Mouse (Mus musculus) intestine, embryonic 15.5 days (tissue): ENCODE results near the gene Tmem230. TPM values are rescaled to one million over a fixed set of nuclear protein-coding genes. Genes with fewer than 3 reads are reported as not detected.
A peak's percentile ranks its signal among the peaks of the same experiment; 100 is the strongest.
"Not testable (repeated sequence)": the region's sequence is repeated elsewhere in the genome, so short reads cannot be mapped to it uniquely, and the experiment has no call there.

Experiments used
- ATAC-seq: fragments of 200-750 bp; cut with Nextera tagmentation; 2 replicates; pipeline ENCODE4 v1.8.0; 2017; ENCODE audit warnings: moderate TSS enrichment, moderate library complexity
- H3K27ac ChIP-seq: fragments of 300-500 bp; sonication (generic); 2 replicates; pipeline ENCODE4 v1.5.1; 2015; ENCODE audit warnings: mild to moderate bottlenecking, inconsistent platforms
- H3K27me3 ChIP-seq: fragments of 300-500 bp; sonication (generic); replicated peaks from 2 replicates; pipeline ENCODE4 v1.6.1; 2015; ENCODE audit warnings: inconsistent platforms
- H3K36me3 ChIP-seq: fragments of 300-500 bp; sonication (generic); 2 replicates; pipeline ENCODE4 v1.6.1; 2015; ENCODE audit warnings: inconsistent platforms
- H3K4me1 ChIP-seq: fragments of 300-500 bp; sonication (generic); replicated peaks from 2 replicates; pipeline ENCODE4 v1.6.1; 2015; ENCODE audit warnings: inconsistent platforms
- H3K4me2 ChIP-seq: fragments of 300-500 bp; sonication (generic); replicated peaks from 2 replicates; pipeline ENCODE4 v1.6.1; 2015; ENCODE audit warnings: mild to moderate bottlenecking, inconsistent platforms
- H3K4me3 ChIP-seq: fragments of 300-500 bp; sonication (generic); replicated peaks from 2 replicates; pipeline ENCODE4 v1.5.1; 2015; ENCODE audit warnings: inconsistent platforms
- H3K9ac ChIP-seq: fragments of 300-500 bp; sonication (generic); 2 replicates; pipeline ENCODE4 v1.6.1; 2015; ENCODE audit warnings: inconsistent platforms
- H3K9me3 ChIP-seq: fragments of 300-500 bp; sonication (generic); 2 replicates; pipeline ENCODE4 v1.6.1; 2016; ENCODE audit warnings: inconsistent platforms
- WGBS: fragments of 180-500 bp; shearing (Covaris S2); methylation state at CpG from one replicate; pipeline ENCODE4 v1.1.7; 2015; 5-methylcytosine and 5-hydroxymethylcytosine counted together
- polyA plus RNA-seq: library from polyadenylated mRNA; unstranded; fragments of >200 nt; fragmentation: Nextera tagmentation; extraction: Ambion mirVana; gene quantifications from 2 replicates; pipeline ENCODE4 v1.2.1, GENCODE M21; 2015

Tmem230 gene
- 42.5 and 43.3 TPM in 2 replicates for polyA plus RNA-seq

DNA sequence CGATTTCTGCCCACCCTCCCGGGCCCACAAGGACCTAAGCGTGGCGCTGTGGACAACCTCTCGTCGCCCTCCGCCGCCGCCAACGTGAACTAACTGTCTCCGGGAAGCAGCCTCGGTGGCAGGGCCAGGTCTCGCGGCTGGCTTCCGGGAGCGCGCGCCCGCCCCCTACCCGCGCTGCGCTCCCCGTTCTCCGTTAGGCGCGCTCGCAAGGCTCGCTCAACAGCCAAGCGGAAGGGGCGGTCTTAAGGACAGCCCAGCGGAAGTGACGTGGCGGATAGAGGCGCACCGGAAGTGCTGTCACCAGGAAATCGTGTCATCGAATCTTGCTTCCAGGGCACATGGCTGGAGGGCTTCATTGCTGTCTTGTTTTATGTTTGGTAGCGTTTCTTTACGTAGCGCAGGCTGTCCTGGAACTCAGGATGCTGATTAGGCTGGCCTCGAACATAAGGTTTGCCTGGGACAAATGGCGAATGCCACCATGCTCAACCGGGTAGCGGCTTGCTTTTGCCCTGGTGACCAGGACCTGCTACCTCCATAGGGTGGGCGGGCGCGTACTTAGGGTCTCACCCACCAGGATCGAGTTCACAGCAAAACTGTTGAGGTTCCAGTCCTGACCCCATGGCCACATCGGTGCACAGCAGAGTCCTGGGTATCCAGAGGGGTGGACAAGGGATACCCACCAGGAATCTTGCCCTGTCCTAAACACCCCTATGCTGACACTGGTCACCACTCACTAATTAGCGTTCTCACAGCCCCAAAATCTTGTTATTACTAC lies at the start of gene Tmem230:
Gene Tmem230, minus strand, starts transcription at position 269 of the 775 bp plus-strand sequence.
- H3K9ac ChIP-seq = peak within 1 kb of the TSS; percentile 66
- H3K4me1 ChIP-seq = peaks cover 9% of the 10 kb centered on the region
- WGBS = 6% methylated on average over 50 of the region's 50 CpGs
- no peaks in the 10 kb centered on the region for H3K27me3 ChIP-seq
- H3K27ac ChIP-seq = peak within 1 kb of the TSS; percentile 77
- peak within 1 kb of the TSS; percentile 56 for H3K4me3 ChIP-seq
- H3K36me3 ChIP-seq = 0 out of 2 replicates have a peak, but pooled peaks cover 3% of the 10 kb centered on the region
- H3K9me3 ChIP-seq = no peaks in the 10 kb centered on the region
- peak within 1 kb of the TSS; percentile 68 for H3K4me2 ChIP-seq
- peak; percentile 95 for ATAC-seq

DNA sequence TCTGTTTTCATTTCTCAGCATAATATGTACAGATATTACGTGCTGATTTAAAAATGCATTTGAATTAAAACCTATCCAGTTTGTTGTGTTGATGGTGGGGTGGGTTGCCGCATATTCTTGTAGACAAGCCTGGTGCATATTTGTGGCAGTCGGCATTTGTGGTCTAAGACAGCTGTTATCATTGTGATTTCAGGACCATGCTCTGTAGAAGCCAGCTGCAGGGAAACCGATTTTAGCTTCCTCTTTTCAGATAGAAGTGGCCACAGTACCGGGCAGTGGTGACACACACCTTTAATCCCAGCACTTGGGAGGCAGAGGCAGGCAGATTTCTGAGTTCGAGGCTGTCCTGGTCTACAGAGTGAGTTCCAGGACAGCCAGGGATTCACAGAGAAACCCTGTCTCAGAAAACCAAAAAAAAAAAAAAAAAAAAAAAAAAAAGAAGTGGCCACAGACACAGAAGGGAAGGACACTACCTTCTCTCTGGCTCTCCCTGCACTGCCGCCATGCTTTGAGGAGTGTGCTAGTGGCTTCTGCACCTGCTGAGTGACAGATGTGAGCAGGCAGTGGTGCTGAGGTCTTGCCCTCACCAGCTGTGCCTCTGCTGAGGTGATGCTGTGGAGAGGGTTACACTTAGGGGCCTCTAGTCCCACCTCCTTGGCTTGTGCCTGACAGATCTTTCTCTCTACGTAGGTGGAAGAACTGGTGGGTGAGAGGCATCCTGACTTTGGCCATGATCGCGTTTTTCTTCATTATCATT lies 46.3 kb upstream of the Tmem230 start:
- H3K9ac ChIP-seq = no peak overlapping the region
- 0 out of 2 replicates have a peak, but pooled peaks cover 2% of the 10 kb centered on the region for H3K4me1 ChIP-seq
- H3K36me3 ChIP-seq = peaks cover 12% of the 10 kb centered on the region
- H3K4me2 ChIP-seq = no peak overlapping the region
- no peaks in the 10 kb centered on the region for H3K9me3 ChIP-seq
- no peaks in the 10 kb centered on the region for H3K27me3 ChIP-seq
- no peak overlapping the region for H3K27ac ChIP-seq
- 89% methylated on average over 10 of the region's 10 CpGs for WGBS
- H3K4me3 ChIP-seq = no peak overlapping the region
- ATAC-seq = no peak

DNA sequence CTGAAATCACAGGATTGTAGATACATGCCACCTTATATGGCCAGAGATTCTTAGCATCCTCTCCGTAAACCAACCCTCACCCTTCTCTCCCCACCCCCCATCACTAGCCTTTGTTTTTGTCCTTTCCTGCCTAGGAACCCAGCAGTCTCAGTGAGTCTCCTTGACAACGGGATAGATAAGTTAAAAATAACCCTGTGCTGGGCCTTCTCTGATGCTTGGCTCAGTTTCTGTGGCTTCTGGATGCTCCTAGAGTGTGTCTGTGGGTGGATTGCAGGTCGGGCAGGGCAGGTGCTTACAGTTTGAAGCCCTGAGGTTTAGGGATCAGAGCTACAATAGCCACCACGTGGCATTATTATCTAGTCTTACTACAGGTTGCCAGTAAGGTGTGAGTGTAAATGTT lies 44.5 kb upstream of the Tmem230 start:
- Histone ChIP-seq H3K4me3 (no peak overlapping the region), H3K9ac (no peak overlapping the region), H3K4me2 (no peak overlapping the region), H3K9me3 (no peaks in the 10 kb centered on the region), H3K27ac (no peak overlapping the region), H3K4me1 (0 out of 2 replicates have a peak, but pooled peaks cover 2% of the 10 kb centered on the region), H3K36me3 (peaks cover 5% of the 10 kb centered on the region), H3K27me3 (no peaks in the 10 kb centered on the region)
- 45% methylated on average over 4 of the region's 4 CpGs for WGBS
- no peak for ATAC-seq

DNA sequence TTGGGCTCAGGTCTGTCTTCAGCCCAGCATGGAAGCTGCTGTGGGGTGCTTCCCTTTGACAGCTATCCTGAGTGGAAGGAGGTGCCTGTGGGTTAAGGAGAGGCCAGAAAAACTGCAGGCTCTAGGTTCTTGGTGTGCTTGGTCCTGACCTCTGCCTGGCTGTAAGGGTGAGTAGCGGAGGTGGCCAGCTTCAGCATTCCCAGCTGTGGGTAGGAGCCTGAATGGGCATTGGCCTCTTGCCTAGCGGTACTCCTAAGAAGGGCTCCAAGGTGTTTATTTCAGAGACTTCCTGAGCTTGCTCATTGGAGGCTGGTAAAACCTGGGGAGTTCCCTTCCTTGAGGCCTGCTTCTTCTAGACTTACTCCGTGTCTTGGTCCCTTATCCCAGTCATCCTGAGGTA lies 43.7 kb upstream of the Tmem230 start:
- no peak for ATAC-seq
- Histone ChIP-seq H3K36me3 (peaks cover 5% of the 10 kb centered on the region), H3K27me3 (no peaks in the 10 kb centered on the region), H3K9ac (no peak overlapping the region), H3K4me3 (no peak overlapping the region), H3K4me1 (0 out of 2 replicates have a peak, but pooled peaks cover 2% of the 10 kb centered on the region), H3K9me3 (no peaks in the 10 kb centered on the region), H3K4me2 (no peak overlapping the region), H3K27ac (no peak overlapping the region)
- WGBS = 75% methylated on average over 3 of the region's 3 CpGs

DNA sequence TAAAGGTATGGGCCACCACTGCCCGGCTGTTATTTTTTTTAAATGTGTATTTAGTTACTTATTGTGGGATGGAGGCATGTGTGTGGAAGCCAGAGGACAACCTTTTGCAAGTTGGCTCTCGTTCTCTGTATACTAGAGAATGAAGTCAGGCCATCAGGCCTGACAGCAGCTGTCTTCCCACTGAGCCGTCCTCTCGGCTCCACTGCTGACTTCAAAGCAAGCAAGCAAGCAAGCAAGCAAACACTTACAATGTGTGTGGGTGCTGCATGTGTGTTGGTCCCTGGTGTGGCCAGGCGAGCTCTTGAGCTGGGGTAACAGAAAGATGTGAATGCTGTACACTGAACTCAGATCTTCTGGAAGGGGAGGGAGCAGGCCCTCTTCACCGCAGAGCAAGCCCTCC lies 43.2 kb upstream of the Tmem230 start:
- Histone ChIP-seq H3K36me3 (peaks cover 4% of the 10 kb centered on the region), H3K4me3 (no peak overlapping the region), H3K9ac (no peak overlapping the region)

DNA sequence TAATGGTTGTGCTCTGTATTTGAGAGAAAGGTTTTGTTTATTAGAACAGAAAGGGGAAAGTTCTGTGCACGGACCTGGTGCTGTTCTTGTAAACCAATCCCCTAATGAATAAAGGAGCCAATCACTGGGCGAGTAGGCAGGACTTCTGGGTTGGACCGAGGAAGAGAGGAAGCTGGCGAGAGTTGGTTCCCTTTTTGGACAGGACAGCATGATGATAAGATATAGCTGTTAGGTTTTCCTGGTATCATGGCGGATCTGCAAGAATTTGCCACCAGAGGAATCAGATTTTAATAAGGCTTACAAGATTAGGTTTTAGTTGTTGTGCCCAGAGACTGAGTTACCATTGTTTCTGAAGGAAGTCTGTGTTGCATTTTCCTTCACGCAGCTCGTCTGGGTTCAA lies 41.6 kb upstream of the Tmem230 start:
- WGBS = 68% methylated on average over 5 of the region's 7 CpGs
- H3K9ac ChIP-seq = not testable (repeated sequence)

More for the DNA sequence above, 43.2 kb upstream of the Tmem230 start:
- Histone ChIP-seq H3K27ac (no peak overlapping the region), H3K27me3 (no peaks in the 10 kb centered on the region), H3K9me3 (no peaks in the 10 kb centered on the region), H3K4me1 (0 out of 2 replicates have a peak, but pooled peaks cover 2% of the 10 kb centered on the region), H3K4me2 (no peak overlapping the region)
- ATAC-seq = no peak
- 74% methylated on average over 6 of the region's 6 CpGs for WGBS

DNA sequence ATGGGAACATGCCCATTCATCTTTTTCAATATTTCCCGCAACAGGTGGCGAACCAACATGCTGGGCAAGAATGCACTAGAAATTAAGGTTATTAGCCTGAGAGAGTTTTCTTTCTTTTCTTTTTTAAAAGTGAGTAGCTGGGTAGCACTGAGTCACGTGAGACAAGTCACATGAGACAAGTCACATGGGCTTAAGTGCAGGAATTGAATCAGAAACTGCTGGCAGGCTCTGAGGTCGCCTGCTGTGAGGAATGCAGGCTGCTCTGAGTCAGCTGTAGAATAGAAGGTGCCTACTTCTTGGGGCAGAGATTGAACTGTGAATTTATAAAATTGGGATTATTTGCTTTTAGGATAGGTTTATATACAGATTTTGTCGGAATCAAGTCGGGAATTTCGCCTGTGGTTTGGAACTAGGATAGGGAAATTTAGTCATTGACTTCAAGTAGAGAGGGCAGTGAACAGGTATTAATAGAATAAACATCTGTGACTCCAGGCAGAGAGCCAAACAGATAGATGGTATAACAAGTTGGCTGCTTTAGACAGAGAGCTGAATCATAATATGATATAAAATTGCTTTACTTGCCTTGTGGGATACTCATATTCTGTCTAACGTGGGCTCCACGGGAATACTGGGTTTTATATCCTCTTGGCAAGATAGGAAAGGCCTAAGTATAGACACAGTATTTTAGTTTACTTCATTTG lies 38.9 kb upstream of the Tmem230 start:
- peaks cover 16% of the 10 kb centered on the region for H3K4me1 ChIP-seq
- no peak overlapping the region for H3K4me3 ChIP-seq
- no peaks in the 10 kb centered on the region for H3K9me3 ChIP-seq
- H3K4me2 ChIP-seq = no peak overlapping the region
- no peak overlapping the region for H3K27ac ChIP-seq
- ATAC-seq = no peak
- no peak overlapping the region for H3K9ac ChIP-seq
- H3K36me3 ChIP-seq = no peaks in the 10 kb centered on the region
- H3K27me3 ChIP-seq = no peaks in the 10 kb centered on the region
- WGBS = 86% methylated on average over 9 of the region's 9 CpGs

More for the DNA sequence above, 41.6 kb upstream of the Tmem230 start:
- not testable (repeated sequence) for H3K27ac ChIP-seq, ATAC-seq, H3K4me1 ChIP-seq, H3K9me3 ChIP-seq, H3K4me3 ChIP-seq, H3K36me3 ChIP-seq, H3K27me3 ChIP-seq, H3K4me2 ChIP-seq

DNA sequence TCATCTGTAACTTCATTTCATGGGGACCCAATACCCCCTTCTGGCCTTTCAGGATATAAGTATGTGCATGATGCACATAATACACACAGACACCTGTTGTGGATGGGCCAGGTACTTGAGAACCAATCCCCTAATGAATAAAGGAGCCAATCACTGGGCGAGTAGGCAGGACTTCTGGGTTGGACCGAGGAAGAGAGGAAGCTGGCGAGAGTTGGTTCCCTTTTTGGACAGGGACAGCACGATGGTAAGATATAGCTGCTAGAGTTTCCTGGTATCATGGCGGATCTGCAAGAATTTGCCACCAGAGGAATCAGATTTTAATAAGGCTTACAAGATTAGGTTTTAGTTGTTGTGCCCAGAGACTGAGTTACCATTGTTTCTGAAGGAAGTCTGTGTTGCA lies 38.1 kb upstream of the Tmem230 start:
- not testable (repeated sequence) for H3K4me2 ChIP-seq, ATAC-seq, H3K27me3 ChIP-seq, H3K4me3 ChIP-seq, H3K27ac ChIP-seq, H3K36me3 ChIP-seq, H3K9me3 ChIP-seq, H3K9ac ChIP-seq
- 93% methylated on average over 5 of the region's 5 CpGs for WGBS
- H3K4me1 ChIP-seq = peaks cover 16% of the 10 kb centered on the region

DNA sequence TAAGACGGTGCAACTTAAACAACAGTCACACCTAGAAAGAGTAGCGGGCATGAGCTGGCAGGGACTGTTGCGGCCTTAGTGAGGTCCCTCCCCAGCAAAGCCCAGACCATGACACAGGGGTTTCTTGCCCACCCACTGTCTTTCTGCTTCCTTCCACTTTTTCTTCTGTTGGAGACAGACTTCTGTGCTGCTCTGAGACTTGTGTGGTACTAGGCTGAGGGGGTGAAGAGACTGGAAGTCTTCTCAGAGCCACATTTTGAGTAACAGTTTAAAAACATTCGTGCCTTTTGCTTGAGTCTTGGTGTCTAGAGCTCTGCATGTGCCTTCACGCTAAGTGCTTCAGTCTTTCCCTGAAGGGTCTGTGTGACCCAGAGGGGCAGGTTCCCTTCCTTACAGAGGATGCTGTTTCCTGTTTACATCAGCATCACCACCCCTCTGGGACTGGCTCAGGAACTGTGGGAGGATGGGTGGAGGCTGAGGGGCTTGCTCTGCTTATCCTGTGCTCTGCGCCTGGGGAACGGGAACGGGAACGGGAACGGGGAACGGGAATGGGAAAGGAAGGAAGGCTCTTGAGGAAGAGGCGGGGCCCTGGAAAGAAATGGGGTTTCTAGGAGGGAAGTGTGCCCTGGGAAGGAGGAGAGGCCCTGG lies 37.0 kb upstream of the Tmem230 start:
- 46% methylated on average over 12 of the region's 12 CpGs for WGBS
- no peaks in the 10 kb centered on the region for H3K36me3 ChIP-seq
- no peaks in the 10 kb centered on the region for H3K9me3 ChIP-seq
- H3K4me2 ChIP-seq = no peak overlapping the region
- no peak overlapping the region for H3K4me3 ChIP-seq
- H3K27ac ChIP-seq = peak overlapping the region; percentile 77
- peak; percentile 52; the same call in 1 of the 2 replicates for ATAC-seq
- no peaks in the 10 kb centered on the region for H3K27me3 ChIP-seq
- H3K9ac ChIP-seq = no peak overlapping the region
- H3K4me1 ChIP-seq = peaks cover 14% of the 10 kb centered on the region

DNA sequence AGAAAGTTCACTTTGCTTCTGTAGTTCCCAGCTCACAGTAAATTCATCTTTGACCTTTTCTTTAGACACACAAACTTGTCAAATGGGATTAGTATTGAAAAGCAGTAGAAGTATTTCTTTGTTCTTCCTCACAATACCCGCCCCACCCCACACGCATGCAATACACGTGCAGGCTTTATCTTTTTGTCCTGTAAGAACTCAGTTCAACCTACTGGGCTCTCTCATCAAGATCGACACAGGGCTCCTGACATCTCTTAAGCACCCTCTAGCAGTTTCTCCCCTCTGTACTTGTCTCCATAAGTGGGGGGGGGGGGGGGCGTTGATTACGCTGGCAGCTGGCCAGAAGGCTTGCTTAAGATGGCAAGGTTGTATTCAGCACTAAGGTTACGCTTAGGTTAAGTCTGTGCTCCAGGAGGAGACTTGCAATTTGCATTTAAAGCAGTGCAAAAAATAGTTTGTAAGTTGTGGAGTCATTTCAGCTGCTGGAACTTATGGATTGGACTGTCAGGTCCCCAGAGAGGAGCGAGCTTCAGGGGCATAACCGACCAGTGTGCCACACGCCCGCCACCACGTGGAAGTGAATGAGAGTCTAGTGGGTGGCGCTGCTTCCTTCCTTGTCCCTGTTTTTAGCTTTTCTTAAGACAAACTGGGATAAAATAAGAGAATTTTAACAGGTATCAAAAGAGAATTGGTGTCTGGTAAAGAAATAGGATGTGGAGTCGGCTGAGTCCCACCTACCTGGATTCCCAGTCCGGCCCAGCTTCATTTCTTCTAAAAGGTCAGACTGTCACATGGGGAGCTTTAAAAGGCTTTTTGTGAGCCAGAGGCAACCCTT lies 35.8 kb upstream of the Tmem230 start:
- H3K4me2 ChIP-seq = no peak overlapping the region
- peaks cover 14% of the 10 kb centered on the region for H3K4me1 ChIP-seq
- H3K9ac ChIP-seq = no peak overlapping the region

More for the DNA sequence above, 35.8 kb upstream of the Tmem230 start:
- no peaks in the 10 kb centered on the region for H3K9me3 ChIP-seq
- WGBS = 60% methylated on average over 15 of the region's 15 CpGs
- H3K27ac ChIP-seq = peak overlapping the region; percentile 77
- H3K4me3 ChIP-seq = no peak overlapping the region
- no peaks in the 10 kb centered on the region for H3K27me3 ChIP-seq
- ATAC-seq = peak; percentile 83
- no peaks in the 10 kb centered on the region for H3K36me3 ChIP-seq
